Mouse (Mus musculus) stomach, postnatal 0 days (tissue): Measurements from ENCODE around the gene Gstt1.
"Not testable (repeated sequence)": the region's sequence is repeated elsewhere in the genome, so short reads cannot be mapped to it uniquely, and the experiment has no call there.

Experiments
- CTCF ChIP-seq: IDR thresholded peaks from 2 replicates; pipeline ENCODE4 v1.5.1; 2016; ENCODE audit warnings: antibody characterized with exemption, low read depth, mild to moderate bottlenecking, moderate library complexity
- EP300 ChIP-seq: optimal IDR thresholded peaks from 2 replicates; pipeline ENCODE3; 2016; ENCODE audit warnings: antibody characterized with exemption

GRCm38 (mm10) chr10:75767756-75768155, 30.6 kb downstream of the Gstt1 start:
- not testable (repeated sequence) for TF ChIP-seq CTCF, EP300
